Mouse (Mus musculus): ENCODE data around the gene Plekha1. TPM values are rescaled to one million over a fixed set of nuclear protein-coding genes. Genes with fewer than 3 reads are reported as not detected.

Plekha1 gene
- polyA plus RNA-seq, 1 experiment from 2014 or later: 69.9 TPM

GRCm38 (mm10) chr7:130898373-130898772, 32.8 kb downstream of the Plekha1 start:
- ATAC-seq (ENCODE audit: low read depth): no peak
- Histone ChIP-seq H3K9me3 (ENCODE audit: control insufficient read depth, low read length) (no peaks in the 10 kb centered on the region), H3K36me3 (ENCODE audit: control insufficient read depth, insufficient read depth, low read length) (peaks cover 10% of the 10 kb centered on the region; the same call in 1 of the 2 replicates), H3K4me2 (ENCODE audit: low read depth, low read length) (no peak overlapping the region), H3K9ac (replicated peaks; ENCODE audit: low read depth, low read length) (no peak overlapping the region), H3K27ac (ENCODE audit: low read depth, low read length) (no peak overlapping the region), H3K27me3 (ENCODE audit: control insufficient read depth, insufficient read depth, low read length) (no peaks in the 10 kb centered on the region), H3K4me1 (ENCODE audit: control insufficient read depth, insufficient read depth, low read length) (no peaks in the 10 kb centered on the region), H3K4me3 (ENCODE audit: low read depth, low read length) (no peak overlapping the region)
- WGBS: 79% methylated on average over 4 of the region's 4 CpGs

GRCm38 (mm10) chr7:130900233-130900848, 34.8 kb downstream of the Plekha1 start:
- Histone ChIP-seq H3K4me1 (ENCODE audit: control insufficient read depth, insufficient read depth, low read length) (no peaks in the 10 kb centered on the region), H3K27ac (ENCODE audit: low read depth, low read length) (no peak overlapping the region), H3K27me3 (ENCODE audit: control insufficient read depth, insufficient read depth, low read length) (no peaks in the 10 kb centered on the region), H3K4me2 (ENCODE audit: low read depth, low read length) (no peak overlapping the region), H3K9me3 (ENCODE audit: control insufficient read depth, low read length) (no peaks in the 10 kb centered on the region), H3K4me3 (ENCODE audit: low read depth, low read length) (no peak overlapping the region), H3K36me3 (ENCODE audit: control insufficient read depth, insufficient read depth, low read length) (peaks cover 19% of the 10 kb centered on the region), H3K9ac (replicated peaks; ENCODE audit: low read depth, low read length) (no peak overlapping the region)
- no peak for ATAC-seq (ENCODE audit: low read depth)
- WGBS: 94% methylated on average over 5 of the region's 5 CpGs

DNA sequence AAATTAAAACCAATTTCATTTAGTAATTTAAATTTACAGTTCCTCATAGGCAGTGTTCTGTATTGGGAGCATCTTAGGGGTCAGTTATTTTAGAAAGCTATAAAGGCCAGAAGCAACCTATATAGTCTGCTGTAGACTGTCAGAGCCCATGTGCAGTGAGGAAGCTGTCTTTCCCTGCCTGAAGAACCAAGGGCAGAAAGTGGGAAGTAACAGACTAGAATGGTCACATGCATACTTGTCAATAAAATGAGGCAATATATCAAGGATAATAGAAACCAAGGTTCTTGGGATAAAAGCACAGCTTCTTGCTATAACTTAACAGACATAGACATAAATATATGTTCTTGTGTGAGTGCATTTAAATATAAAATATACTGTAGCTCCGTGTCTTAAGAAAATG, 37.4 kb downstream of the Plekha1 start:
- no peak for ATAC-seq (ENCODE audit: low read depth)
- H3K27ac ChIP-seq (ENCODE audit: low read depth, low read length): no peak overlapping the region
- no peaks in the 10 kb centered on the region for H3K4me1 ChIP-seq (ENCODE audit: control insufficient read depth, insufficient read depth, low read length)
- no peaks in the 10 kb centered on the region for H3K9me3 ChIP-seq (ENCODE audit: control insufficient read depth, low read length)
- H3K4me3 ChIP-seq (ENCODE audit: low read depth, low read length): no peak overlapping the region
- H3K4me2 ChIP-seq (ENCODE audit: low read depth, low read length): no peak overlapping the region
- no peak overlapping the region for H3K9ac ChIP-seq (replicated peaks; ENCODE audit: low read depth, low read length)
- H3K36me3 ChIP-seq (ENCODE audit: control insufficient read depth, insufficient read depth, low read length): peaks cover 19% of the 10 kb centered on the region
- H3K27me3 ChIP-seq (ENCODE audit: control insufficient read depth, insufficient read depth, low read length): no peaks in the 10 kb centered on the region
- WGBS: 90% methylated on average over 1 of the region's 1 CpGs

GRCm38 (mm10) chr7:130903505-130904074, 38.0 kb downstream of the Plekha1 start:
- Histone ChIP-seq H3K27me3 (ENCODE audit: control insufficient read depth, insufficient read depth, low read length) (no peaks in the 10 kb centered on the region), H3K36me3 (ENCODE audit: control insufficient read depth, insufficient read depth, low read length) (peaks cover 19% of the 10 kb centered on the region), H3K27ac (ENCODE audit: low read depth, low read length) (no peak overlapping the region), H3K9me3 (ENCODE audit: control insufficient read depth, low read length) (no peaks in the 10 kb centered on the region), H3K4me3 (ENCODE audit: low read depth, low read length) (no peak overlapping the region), H3K4me2 (ENCODE audit: low read depth, low read length) (no peak overlapping the region), H3K9ac (replicated peaks; ENCODE audit: low read depth, low read length) (no peak overlapping the region), H3K4me1 (ENCODE audit: control insufficient read depth, insufficient read depth, low read length) (no peaks in the 10 kb centered on the region)
- no peak for ATAC-seq (ENCODE audit: low read depth)
- WGBS: 89% methylated on average over 16 of the region's 16 CpGs

- Histone ChIP-seq H3K4me3 (ENCODE audit: low read depth, low read length) (no peak overlapping the region), H3K9ac (replicated peaks; ENCODE audit: low read depth, low read length) (no peak overlapping the region), H3K27me3 (ENCODE audit: control insufficient read depth, insufficient read depth, low read length) (no peaks in the 10 kb centered on the region), H3K4me1 (ENCODE audit: control insufficient read depth, insufficient read depth, low read length) (no peaks in the 10 kb centered on the region), H3K4me2 (ENCODE audit: low read depth, low read length) (no peak overlapping the region), H3K27ac (ENCODE audit: low read depth, low read length) (no peak overlapping the region), H3K36me3 (ENCODE audit: control insufficient read depth, insufficient read depth, low read length) (peaks cover 23% of the 10 kb centered on the region), H3K9me3 (ENCODE audit: control insufficient read depth, low read length) (no peaks in the 10 kb centered on the region)
- 92% methylated on average over 13 of the region's 13 CpGs for WGBS
- ATAC-seq (ENCODE audit: low read depth): no peak
Measured at GRCm38 (mm10) chr7:130904571-130905365, 39.2 kb downstream of the Plekha1 start.

GRCm38 (mm10) chr7:130910841-130911240, 45.3 kb downstream of the Plekha1 start:
- Histone ChIP-seq H3K4me2 (ENCODE audit: low read depth, low read length) (no peak overlapping the region), H3K4me1 (ENCODE audit: control insufficient read depth, insufficient read depth, low read length) (no peaks in the 10 kb centered on the region), H3K4me3 (ENCODE audit: low read depth, low read length) (no peak overlapping the region), H3K27ac (ENCODE audit: low read depth, low read length) (no peak overlapping the region), H3K27me3 (ENCODE audit: control insufficient read depth, insufficient read depth, low read length) (no peaks in the 10 kb centered on the region), H3K9me3 (ENCODE audit: control insufficient read depth, low read length) (no peaks in the 10 kb centered on the region), H3K9ac (replicated peaks; ENCODE audit: low read depth, low read length) (no peak overlapping the region), H3K36me3 (ENCODE audit: control insufficient read depth, insufficient read depth, low read length) (peaks cover 9% of the 10 kb centered on the region)
- WGBS: 94% methylated on average over 14 of the region's 14 CpGs
- no peak for ATAC-seq (ENCODE audit: low read depth)

DNA sequence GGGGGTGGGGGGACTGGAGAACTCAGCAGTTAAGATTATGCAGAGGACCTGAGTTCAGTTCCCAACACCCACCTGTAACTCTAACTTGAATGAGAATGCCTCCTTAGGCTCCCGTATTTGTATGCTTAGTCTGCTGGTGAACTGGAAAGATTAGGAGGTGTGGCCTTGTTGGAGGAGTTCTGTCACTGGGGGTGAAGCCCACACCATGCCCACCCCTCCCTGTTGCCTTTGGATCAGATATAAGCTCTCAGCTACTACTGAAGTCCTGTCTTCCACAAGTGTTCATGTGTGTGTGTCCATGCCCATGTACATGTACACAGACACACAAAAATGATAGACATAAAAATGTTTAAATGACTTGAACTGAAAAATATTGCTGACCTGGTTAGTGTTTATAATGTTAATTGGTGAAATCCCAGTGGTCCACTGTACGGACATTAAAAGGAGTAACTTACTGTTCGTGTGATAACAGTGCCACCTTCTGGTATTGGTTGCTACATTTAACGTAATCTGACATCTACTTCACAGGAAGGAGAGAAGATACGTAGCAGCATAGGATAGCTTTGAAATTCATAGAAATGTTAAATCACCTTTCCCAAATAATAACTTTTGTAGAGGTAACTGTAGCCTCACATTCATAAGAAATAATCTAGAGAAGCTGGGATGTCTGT, 49.3 kb downstream of the Plekha1 start:
- Histone ChIP-seq H3K9me3 (ENCODE audit: control insufficient read depth, low read length) (no peaks in the 10 kb centered on the region), H3K27me3 (ENCODE audit: control insufficient read depth, insufficient read depth, low read length) (no peaks in the 10 kb centered on the region), H3K36me3 (ENCODE audit: control insufficient read depth, insufficient read depth, low read length) (peaks cover 5% of the 10 kb centered on the region), H3K27ac (ENCODE audit: low read depth, low read length) (no peak overlapping the region), H3K9ac (replicated peaks; ENCODE audit: low read depth, low read length) (no peak overlapping the region), H3K4me2 (ENCODE audit: low read depth, low read length) (no peak overlapping the region), H3K4me1 (ENCODE audit: control insufficient read depth, insufficient read depth, low read length) (no peaks in the 10 kb centered on the region), H3K4me3 (ENCODE audit: low read depth, low read length) (no peak overlapping the region)
- no peak for ATAC-seq (ENCODE audit: low read depth)
- 53% methylated on average over 5 of the region's 5 CpGs for WGBS

DNA sequence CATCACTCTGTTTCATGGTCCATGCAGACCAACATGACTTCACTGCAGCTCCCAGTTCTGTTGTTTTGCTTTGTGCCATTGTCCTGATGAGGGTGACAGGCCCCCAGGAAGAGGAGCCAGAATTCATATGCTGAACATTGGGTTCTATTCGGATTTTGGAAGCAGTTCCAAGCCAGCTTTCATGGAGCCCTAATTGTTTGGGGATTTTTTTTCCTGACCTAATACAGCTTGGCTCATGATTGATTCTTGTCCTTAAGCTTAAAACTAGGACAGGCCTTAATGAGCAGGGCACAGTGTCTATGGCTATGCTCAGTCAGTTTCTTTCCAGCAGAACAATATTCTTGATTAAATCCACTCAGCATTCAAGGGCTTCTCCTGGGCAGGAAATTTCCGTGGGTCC, 52.7 kb downstream of the Plekha1 start:
- Histone ChIP-seq H3K9ac (replicated peaks; ENCODE audit: low read depth, low read length) (no peak overlapping the region), H3K4me3 (ENCODE audit: low read depth, low read length) (no peak overlapping the region), H3K27ac (ENCODE audit: low read depth, low read length) (no peak overlapping the region), H3K4me2 (ENCODE audit: low read depth, low read length) (no peak overlapping the region), H3K4me1 (ENCODE audit: control insufficient read depth, insufficient read depth, low read length) (no peaks in the 10 kb centered on the region), H3K27me3 (ENCODE audit: control insufficient read depth, insufficient read depth, low read length) (no peaks in the 10 kb centered on the region), H3K36me3 (ENCODE audit: control insufficient read depth, insufficient read depth, low read length) (no peaks in the 10 kb centered on the region), H3K9me3 (ENCODE audit: control insufficient read depth, low read length) (no peaks in the 10 kb centered on the region)
- WGBS: 62% methylated on average over 2 of the region's 2 CpGs
- ATAC-seq (ENCODE audit: low read depth): no peak

Measured in neural tube, embryonic 14.5 days (tissue).